Mouse (Mus musculus) CH12.LX (cell line): Measurements from ENCODE around the gene Srarp. TPM values are rescaled to one million over a fixed set of nuclear protein-coding genes. Genes with fewer than 3 reads are reported as not detected.

ENCODE experiments used
- DNase-seq: peaks from one replicate; pipeline ENCODE4 v3.0.0-alpha.2; 2013; ENCODE audit errors: extremely low read depth
- H3K27ac ChIP-seq: 2 replicates; pipeline ENCODE4 v1.5.1; 2012; ENCODE audit warnings: low read depth, mild to moderate bottlenecking, control low read depth, moderate library complexity; ENCODE audit not compliant: insufficient read depth
- H3K27me3 ChIP-seq: replicated peaks from 2 replicates; pipeline ENCODE3; 2012; ENCODE audit warnings: inconsistent platforms
- H3K36me3 ChIP-seq, 2 experiments: replicated peaks in 1 of 2; 2 replicates each; pipeline versions ENCODE3 to v1.6.1; 2012; ENCODE audit warnings: inconsistent platforms in 1 of 2, low read length in 1 of 2, mild to moderate bottlenecking in 1 of 2, mixed read lengths in 1 of 2, moderate library complexity in 1 of 2; ENCODE audit not compliant: control insufficient read depth in 1 of 2, insufficient read depth in 1 of 2
- H3K4me1 ChIP-seq, 2 experiments: 2 replicates each; pipeline ENCODE4 v1.6.1; 2012; ENCODE audit warnings: inconsistent platforms in 1 of 2, moderate library complexity in 1 of 2; ENCODE audit not compliant: insufficient read depth in 2 of 2, control insufficient read depth in 1 of 2
- H3K4me2 ChIP-seq: 2 replicates; pipeline ENCODE4 v1.6.1; 2012; ENCODE audit warnings: low read depth, mild to moderate bottlenecking, control low read depth; ENCODE audit not compliant: poor library complexity, insufficient read depth, severe bottlenecking
- H3K4me3 ChIP-seq, 3 experiments: fragments of 150-350 bp in 1 of 3; sonication (generic) in 1 of 3; replicated peaks in 1 of 3; 2 replicates each; pipeline versions ENCODE3 to v1.5.1; 2011 to 2012; ENCODE audit warnings: low read depth in 2 of 3, low read length in 2 of 3, mild to moderate bottlenecking in 2 of 3, moderate library complexity in 2 of 3, control low read depth in 1 of 3, improper control_type of control experiment in 1 of 3, inconsistent platforms in 1 of 3, mixed read lengths in 1 of 3; ENCODE audit not compliant: poor library complexity in 1 of 3
- H3K79me2 ChIP-seq: replicated peaks from 2 replicates; pipeline ENCODE4 v1.6.1; 2012; ENCODE audit warnings: mild to moderate bottlenecking, moderate library complexity; ENCODE audit not compliant: control insufficient read depth, poor library complexity, insufficient read depth, severe bottlenecking; ENCODE audit errors: extremely low read depth
- H3K9ac ChIP-seq: 2 replicates; pipeline ENCODE4 v1.6.1; 2012; ENCODE audit warnings: low read depth, mild to moderate bottlenecking, control low read depth, moderate library complexity; ENCODE audit not compliant: insufficient read depth
- H3K9me3 ChIP-seq: replicated peaks from 2 replicates; pipeline ENCODE3; 2012; ENCODE audit warnings: low read length, inconsistent platforms, mixed read lengths
- CHD1 ChIP-seq: IDR thresholded peaks from 2 replicates; pipeline ENCODE4 v1.6.1; 2012; ENCODE audit warnings: low read depth, low read length, improper control_type of control experiment, inconsistent platforms
- E2F4 ChIP-seq: IDR thresholded peaks from 2 replicates; pipeline ENCODE4 v1.6.1; 2011; ENCODE audit warnings: low read depth, low read length, improper control_type of control experiment; ENCODE audit not compliant: insufficient replicate concordance
- EP300 ChIP-seq: IDR thresholded peaks from 2 replicates; pipeline ENCODE4 v1.6.1; 2011; ENCODE audit warnings: low read length, improper control_type of control experiment
- ETS1 ChIP-seq: conservative IDR thresholded peaks from 2 replicates; pipeline ENCODE4 v1.6.1; 2012; ENCODE audit warnings: low read depth, mild to moderate bottlenecking, inconsistent platforms, low read length, improper control_type of control experiment, moderate library complexity
- MAFK ChIP-seq: IDR thresholded peaks from 2 replicates; pipeline ENCODE4 v1.6.1; 2011; ENCODE audit warnings: low read length, improper control_type of control experiment; ENCODE audit not compliant: insufficient replicate concordance
- MYC ChIP-seq: IDR thresholded peaks from 2 replicates; pipeline ENCODE4 v1.6.1; 2011; ENCODE audit warnings: low read depth, mild to moderate bottlenecking, improper control_type of control experiment, low read length
- NELFE ChIP-seq: IDR thresholded peaks from 2 replicates; pipeline ENCODE4 v1.6.1; 2011; ENCODE audit warnings: low read depth, low read length, improper control_type of control experiment
- POLR2A ChIP-seq: IDR thresholded peaks from 2 replicates; pipeline ENCODE4 v1.6.1; 2011; ENCODE audit warnings: low read depth, mild to moderate bottlenecking, improper control_type of control experiment, low read length
- TBP ChIP-seq: conservative IDR thresholded peaks from 2 replicates; pipeline ENCODE4 v1.6.1; 2011; ENCODE audit warnings: low read depth, low read length, improper control_type of control experiment
- UBTF ChIP-seq: IDR thresholded peaks from 2 replicates; pipeline ENCODE4 v1.6.1; 2012; ENCODE audit warnings: low read depth, mild to moderate bottlenecking, inconsistent platforms, low read length, improper control_type of control experiment, moderate library complexity
- ZC3H11A ChIP-seq: IDR thresholded peaks from 2 replicates; pipeline ENCODE4 v1.6.1; 2012; ENCODE audit warnings: low read depth, mild to moderate bottlenecking, inconsistent platforms, low read length, improper control_type of control experiment
- ZKSCAN1 ChIP-seq: IDR thresholded peaks from 2 replicates; pipeline ENCODE4 v1.6.1; 2012; ENCODE audit warnings: low read depth, inconsistent platforms, low read length, improper control_type of control experiment, borderline replicate concordance
- dilution Hi-C: fragments of 300-500 bp; cut with MboI; formaldehyde crosslinking; loops from 2 replicates; pipeline ENCODE4 v1.14.3; 2020; ENCODE audit warnings: low sequenced_read_pairs; ENCODE audit not compliant: extremely low pct_unique_long_range_greater_than_20kb, extremely low pct_ligation_motif_present
- in situ Hi-C: fragments of 300-500 bp; cut with MboI; formaldehyde crosslinking; loops from 3 replicates; pipeline ENCODE4 v1.14.3; 2019; ENCODE audit warnings: low sequenced_read_pairs, low pct_ligation_motif_present, low pct_unique_long_range_greater_than_20kb, mixed read lengths
- polyA plus RNA-seq: library from polyadenylated mRNA; unstranded; fragments of >175 nt; gene quantifications from 2 replicates; pipeline ENCODE4 v1.2.1, GENCODE M21; 2012; ENCODE audit warnings: low read depth; ENCODE audit not compliant: insufficient read length
- total RNA-seq, 2 experiments: library from RNA; depleted of rRNA; stranded (reverse); fragments of 300-350 nt in 1 of 2; fragments of >200 nt in 1 of 2; gene quantifications; 2 replicates each; pipeline ENCODE4 v1.2.3; 2012 to 2014

The Srarp gene
- total and polyA plus RNA-seq, 3 experiments = not detected

DNA sequence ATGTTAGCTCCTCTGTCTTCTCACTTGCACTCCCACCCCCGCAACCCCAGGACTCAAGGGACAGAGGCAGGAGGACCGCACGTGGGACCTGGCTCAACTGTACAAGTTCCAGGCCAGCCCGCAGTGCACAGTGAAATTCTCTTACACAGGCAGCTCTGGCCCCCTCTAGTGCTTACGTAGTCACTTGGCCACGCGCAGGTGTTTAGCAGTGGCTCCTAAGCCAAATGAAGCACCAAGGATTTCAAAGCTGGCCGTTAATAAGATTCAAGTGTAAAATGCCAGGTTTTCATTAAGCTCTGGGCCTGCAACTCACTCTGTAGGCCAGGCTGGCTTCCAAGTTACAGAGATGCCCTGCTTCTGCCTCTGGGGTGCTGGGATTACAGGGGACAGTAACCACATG is 43.5 kb upstream of the Srarp start:
- dilution Hi-C loops (no loop called here), in situ Hi-C loops (no loop called here)
- no peak for TF ChIP-seq MAFK
- TF ChIP-seq E2F4 = no peak
- TF ChIP-seq, all 38 proteins: peak for 0
- Histone ChIP-seq H3K27ac (no peak overlapping the region), H3K36me3 (peaks cover 86 to 93% of the 10 kb centered on the region in 2 experiments), H3K9ac (no peak overlapping the region), H3K27me3 (no peaks in the 10 kb centered on the region), H3K79me2 (no peaks in the 10 kb centered on the region), H3K4me1 (peaks cover 0 to 13% of the 10 kb centered on the region in 2 experiments; a peak in 2 of 4 replicates), H3K4me2 (no peak overlapping the region), H3K4me3 (no peak overlapping the region), H3K9me3 (peaks cover 53% of the 10 kb centered on the region)
- no peak for DNase-seq

DNA sequence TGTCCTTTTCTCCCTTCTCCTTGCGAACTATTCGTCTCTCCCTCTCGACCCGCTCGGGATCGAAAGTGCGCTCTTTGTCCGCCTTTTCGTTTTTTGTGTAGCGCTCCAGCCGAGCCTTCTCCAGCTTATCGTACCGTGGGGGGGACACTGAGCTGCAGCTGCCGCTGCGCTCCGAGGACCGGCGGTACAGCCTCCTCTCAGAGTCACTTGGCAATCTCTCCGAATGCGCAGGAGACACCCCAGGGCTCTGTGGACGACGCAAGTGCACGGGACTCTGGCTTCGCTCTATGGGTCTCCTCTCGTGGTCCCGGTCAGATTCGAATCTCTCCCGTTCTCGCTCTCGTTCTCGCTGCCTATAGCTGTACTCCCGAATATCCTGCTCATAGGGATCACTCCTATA is 42.9 kb upstream of the Srarp start:
- TF ChIP-seq ZKSCAN1 (no peak), MAFK (no peak), NELFE (no peak), EP300 (no peak), CHD1 (no peak), ZC3H11A (no peak), MYC (no peak), ETS1 (no peak), POLR2A (no peak), UBTF (no peak), TBP (no peak)
- H3K79me2 ChIP-seq = no peaks in the 10 kb centered on the region
- peaks cover 87 to 95% of the 10 kb centered on the region in 2 experiments for H3K36me3 ChIP-seq
- no peak overlapping the region for H3K9ac ChIP-seq
- H3K27me3 ChIP-seq = no peaks in the 10 kb centered on the region
- in situ Hi-C loops = no loop called here
- H3K4me2 ChIP-seq = no peak overlapping the region
- H3K27ac ChIP-seq = no peak overlapping the region
- no peak overlapping the region for H3K4me3 ChIP-seq
- no peak for DNase-seq
- H3K4me1 ChIP-seq = peaks cover 0 to 13% of the 10 kb centered on the region in 2 experiments; a peak in 2 of 4 replicates
- peaks cover 60% of the 10 kb centered on the region for H3K9me3 ChIP-seq
- dilution Hi-C loops = no loop called here

DNA sequence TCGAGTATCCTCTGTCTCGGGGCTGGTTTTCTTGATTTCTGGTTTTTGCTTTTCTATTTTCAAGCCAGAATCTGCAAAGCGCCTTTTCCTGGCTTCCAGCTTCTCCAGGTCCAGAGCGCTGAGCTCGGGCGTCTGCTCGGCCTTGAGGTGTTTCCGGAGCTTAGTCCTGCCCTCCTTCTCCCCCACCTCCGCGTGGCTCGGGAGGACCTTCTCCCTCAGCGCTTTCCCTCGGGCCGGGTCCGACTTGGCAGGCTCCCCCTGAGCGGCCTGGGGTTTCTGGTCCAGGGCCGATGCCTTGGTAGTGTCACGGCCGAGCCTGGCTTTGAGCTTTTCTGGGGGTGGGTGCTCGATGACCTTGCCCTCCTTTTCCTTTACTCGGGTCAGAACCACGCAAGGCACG is 42.3 kb upstream of the Srarp start:
- Histone ChIP-seq H3K9ac (no peak overlapping the region), H3K4me2 (no peak overlapping the region), H3K4me3 (no peak overlapping the region), H3K36me3 (peaks cover 89 to 96% of the 10 kb centered on the region in 2 experiments), H3K9me3 (peaks cover 65% of the 10 kb centered on the region), H3K27ac (no peak overlapping the region), H3K27me3 (no peaks in the 10 kb centered on the region), H3K79me2 (no peaks in the 10 kb centered on the region), H3K4me1 (peaks cover 0 to 13% of the 10 kb centered on the region in 2 experiments; a peak in 2 of 4 replicates)
- DNase-seq = no peak
- in situ Hi-C loops (no loop called here), dilution Hi-C loops (no loop called here)
- TF ChIP-seq CHD1 = no peak
